Mouse (Mus musculus) midbrain, embryonic 15.5 days (tissue): Measurements from ENCODE around the gene Snx19. TPM values are rescaled to one million over a fixed set of nuclear protein-coding genes. Genes with fewer than 3 reads are reported as not detected.

Experiments used
- ATAC-seq: fragments of 200-750 bp; cut with Nextera tagmentation; replicated peaks from 2 replicates; pipeline ENCODE4 v1.8.0; 2017; ENCODE audit warnings: moderate TSS enrichment
- H3K27ac ChIP-seq: fragments of 300-500 bp; sonication (generic); 2 replicates; pipeline ENCODE4 v1.5.1; 2015; ENCODE audit warnings: mild to moderate bottlenecking, inconsistent platforms
- H3K27me3 ChIP-seq: fragments of 300-500 bp; sonication (generic); replicated peaks from 2 replicates; pipeline ENCODE4 v1.6.1; 2015; ENCODE audit warnings: inconsistent platforms
- H3K36me3 ChIP-seq: fragments of 300-500 bp; sonication (generic); replicated peaks from 2 replicates; pipeline ENCODE4 v1.6.1; 2015; ENCODE audit warnings: inconsistent platforms
- H3K4me1 ChIP-seq: fragments of 300-500 bp; sonication (generic); 2 replicates; pipeline ENCODE4 v1.6.1; 2015; ENCODE audit warnings: inconsistent platforms
- H3K4me2 ChIP-seq: fragments of 300-500 bp; sonication (generic); 2 replicates; pipeline ENCODE4 v1.6.1; 2015; ENCODE audit warnings: inconsistent platforms, mild to moderate bottlenecking, moderate library complexity
- H3K4me3 ChIP-seq: fragments of 300-500 bp; sonication (generic); 2 replicates; pipeline ENCODE4 v1.5.1; 2015; ENCODE audit warnings: mild to moderate bottlenecking, inconsistent platforms
- H3K9ac ChIP-seq: fragments of 300-500 bp; sonication (generic); 2 replicates; pipeline ENCODE4 v1.6.1; 2015; ENCODE audit warnings: mild to moderate bottlenecking, inconsistent platforms
- H3K9me3 ChIP-seq: fragments of 300-500 bp; sonication (generic); 2 replicates; pipeline ENCODE4 v1.6.1; 2016; ENCODE audit warnings: inconsistent platforms
- WGBS: fragments of 180-500 bp; shearing (Covaris S2); methylation state at CpG from one replicate; pipeline ENCODE4 v1.1.7; 2015; ENCODE audit warnings: mixed read lengths; 5-methylcytosine and 5-hydroxymethylcytosine counted together
- polyA plus RNA-seq: library from polyadenylated mRNA; unstranded; fragments of >200 nt; fragmentation: Nextera tagmentation; extraction: Ambion mirVana; gene quantifications from 2 replicates; pipeline ENCODE4 v1.2.1, GENCODE M21; 2015

The Snx19 gene
- polyA plus RNA-seq, 1 experiment from 2014 or later = 23.6 TPM

- WGBS = 91% methylated on average over 1 of the region's 1 CpGs
- no peaks in the 10 kb centered on the region for H3K27me3 ChIP-seq
- no peak for ATAC-seq
- H3K9me3 ChIP-seq = no peaks in the 10 kb centered on the region
- H3K4me3 ChIP-seq = no peak overlapping the region
- H3K27ac ChIP-seq = no peak overlapping the region
- no peak overlapping the region for H3K4me2 ChIP-seq
- no peaks in the 10 kb centered on the region for H3K4me1 ChIP-seq
- no peak overlapping the region for H3K9ac ChIP-seq
- no peaks in the 10 kb centered on the region for H3K36me3 ChIP-seq
Observed at GRCm38 (mm10) chr9:30488384-30488783, 61.5 kb downstream of the Snx19 start.

GRCm38 (mm10) chr9:30494446-30494845, 67.5 kb downstream of the Snx19 start:
- no peak for ATAC-seq
- Histone ChIP-seq H3K36me3 (no peaks in the 10 kb centered on the region), H3K27ac (no peak overlapping the region), H3K9me3 (no peaks in the 10 kb centered on the region), H3K4me3 (no peak overlapping the region), H3K9ac (no peak overlapping the region), H3K4me2 (no peak overlapping the region), H3K4me1 (no peaks in the 10 kb centered on the region), H3K27me3 (no peaks in the 10 kb centered on the region)
- WGBS = 85% methylated on average over 2 of the region's 2 CpGs

- ATAC-seq = no peak
- Histone ChIP-seq H3K27ac (no peak overlapping the region), H3K4me1 (no peaks in the 10 kb centered on the region), H3K9me3 (no peaks in the 10 kb centered on the region), H3K4me3 (no peak overlapping the region), H3K36me3 (no peaks in the 10 kb centered on the region), H3K4me2 (no peak overlapping the region), H3K9ac (no peak overlapping the region), H3K27me3 (no peaks in the 10 kb centered on the region)
- WGBS = 81% methylated on average over 5 of the region's 5 CpGs
Observed at GRCm38 (mm10) chr9:30508966-30509365, 82.1 kb downstream of the Snx19 start.

GRCm38 (mm10) chr9:30515953-30516352, 89.0 kb downstream of the Snx19 start:
- no peak overlapping the region for H3K4me2 ChIP-seq
- no peaks in the 10 kb centered on the region for H3K36me3 ChIP-seq
- H3K9me3 ChIP-seq = no peaks in the 10 kb centered on the region
- no peak for ATAC-seq
- no peak overlapping the region for H3K9ac ChIP-seq
- H3K4me3 ChIP-seq = no peak overlapping the region
- H3K27me3 ChIP-seq = no peaks in the 10 kb centered on the region
- H3K27ac ChIP-seq = no peak overlapping the region
- peaks cover 8% of the 10 kb centered on the region for H3K4me1 ChIP-seq
